Mouse (Mus musculus) CH12.LX (cell line): Measurements from ENCODE around the gene Dqx1.

Experiments
- CTCF ChIP-seq, 2 experiments: IDR thresholded peaks in 1 of 2; conservative IDR thresholded peaks in 1 of 2; 2 replicates each; pipeline ENCODE4 v1.5.1; 2011 to 2012; ENCODE audit warnings: low read depth in 2 of 2, low read length in 2 of 2, improper control_type of control experiment in 1 of 2, inconsistent platforms in 1 of 2, mild to moderate bottlenecking in 1 of 2, moderate library complexity in 1 of 2
- E2F4 ChIP-seq: IDR thresholded peaks from 2 replicates; pipeline ENCODE4 v1.6.1; 2011; ENCODE audit warnings: low read depth, low read length, improper control_type of control experiment; ENCODE audit not compliant: insufficient replicate concordance
- HCFC1 ChIP-seq: IDR thresholded peaks from 2 replicates; pipeline ENCODE4 v1.6.1; 2012; ENCODE audit warnings: low read depth, mild to moderate bottlenecking, inconsistent platforms, low read length, improper control_type of control experiment
- IRF4 ChIP-seq: IDR thresholded peaks from 2 replicates; pipeline ENCODE4 v1.6.1; 2014; ENCODE audit warnings: low read depth, mild to moderate bottlenecking, inconsistent platforms, low read length, improper control_type of control experiment
- MAFK ChIP-seq: IDR thresholded peaks from 2 replicates; pipeline ENCODE4 v1.6.1; 2011; ENCODE audit warnings: low read length, improper control_type of control experiment; ENCODE audit not compliant: insufficient replicate concordance
- MAX ChIP-seq: IDR thresholded peaks from 2 replicates; pipeline ENCODE4 v1.6.1; 2011; ENCODE audit warnings: low read length, improper control_type of control experiment
- POLR2A ChIP-seq: IDR thresholded peaks from 2 replicates; pipeline ENCODE4 v1.6.1; 2011; ENCODE audit warnings: low read depth, mild to moderate bottlenecking, improper control_type of control experiment, low read length
- POLR2AphosphoS2 ChIP-seq: IDR thresholded peaks from 2 replicates; pipeline ENCODE4 v1.6.1; 2011; ENCODE audit warnings: low read depth, low read length, improper control_type of control experiment
- SIN3A ChIP-seq: IDR thresholded peaks from 2 replicates; pipeline ENCODE4 v1.6.1; 2012; ENCODE audit warnings: low read length, improper control_type of control experiment, inconsistent platforms
- USF1 ChIP-seq: IDR thresholded peaks from 2 replicates; pipeline ENCODE4 v1.6.1; 2014; ENCODE audit warnings: low read depth, mild to moderate bottlenecking, inconsistent platforms, low read length, improper control_type of control experiment
- ZKSCAN1 ChIP-seq: IDR thresholded peaks from 2 replicates; pipeline ENCODE4 v1.6.1; 2012; ENCODE audit warnings: low read depth, inconsistent platforms, low read length, improper control_type of control experiment, borderline replicate concordance

DNA sequence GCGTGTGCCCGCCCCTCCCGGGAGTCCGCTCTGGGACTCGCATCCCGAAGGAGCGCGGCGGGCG, 12.4 kb downstream of the Dqx1 start, which contains the start of gene Tlx2:
- TF ChIP-seq CTCF (conservative IDR thresholded peaks at IDR 0.05 in 1 of 2, IDR thresholded peaks at IDR 0.05 in 1 of 2; ENCODE audit: low read depth in 2 of 2, low read length in 2 of 2) (no peak), USF1 (no peak), POLR2A (no peak), SIN3A (no peak), MAFK (no peak), POLR2AphosphoS2 (no peak), HCFC1 (no peak), IRF4 (no peak), ZKSCAN1 (no peak), MAX (no peak), E2F4 (no peak)
